Comparison of ENCODE assay signal across 1 mouse cellular context in the genomic region with DNA sequence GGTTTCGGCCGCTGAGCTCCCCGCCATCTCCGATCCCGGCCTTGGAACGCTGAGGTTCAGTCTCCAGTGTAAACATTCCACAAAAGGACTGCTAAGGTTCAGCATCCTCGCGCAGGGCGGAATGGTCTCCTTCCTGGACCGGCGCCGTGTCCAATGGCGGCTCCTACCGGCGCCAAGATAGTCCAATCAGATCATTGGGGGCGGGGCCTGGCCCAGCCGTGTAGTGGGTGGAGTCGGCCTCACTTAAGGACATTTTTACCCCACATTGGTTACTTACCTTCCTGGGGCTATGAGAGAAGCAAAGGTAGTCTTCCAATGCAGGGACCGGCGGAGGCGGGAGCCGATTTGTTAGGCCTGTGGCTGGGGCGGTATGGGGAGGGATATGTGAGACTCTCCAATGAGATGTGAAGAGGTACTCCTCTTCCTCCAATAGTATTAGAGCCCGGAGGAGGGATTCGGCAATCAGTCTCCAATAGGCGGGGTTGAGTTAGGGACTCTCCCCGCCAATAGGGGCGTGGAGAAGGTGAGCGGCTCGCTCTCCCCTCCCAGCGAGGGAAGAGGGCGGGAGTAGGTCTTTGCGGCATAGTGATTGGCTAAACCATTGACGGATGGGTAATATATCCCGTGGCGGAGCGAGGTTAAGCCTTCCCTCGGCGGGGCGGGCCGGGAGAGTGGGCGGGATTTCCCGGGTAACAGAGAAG.
A peak's percentile ranks its signal among the peaks of the same experiment; 100 is the strongest.
TF ChIP-seq lines count a peak whose summit lies in the region.

No protein-coding gene starts in this region.

TF ChIP-seq in MEL, 35 proteins besides CTCF, POLR2A, EP300 and RAD21 (continued from another document):
- TF ChIP-seq MAX (IDR thresholded peaks at IDR 0.05; ENCODE audit: low read length) (peak; percentile 34; the same call in 1 of the 2 replicates), HCFC1 (IDR thresholded peaks at IDR 0.05; ENCODE audit: low read depth, low read length) (0 out of 2 replicates have a peak, but pooled peaks have one; percentile 14), BHLHE40 (IDR thresholded peaks at IDR 0.05; ENCODE audit: borderline replicate concordance, low read depth, low read length) (no peak), ZKSCAN1 (IDR thresholded peaks at IDR 0.05; ENCODE audit: low read depth, low read length) (no peak), MYB (IDR thresholded peaks at IDR 0.05; ENCODE audit: low read depth, low read length) (no peak), POLR2AphosphoS2 (IDR thresholded peaks at IDR 0.05; ENCODE audit: low read length) (peak; percentile 26; the same call in 1 of the 2 replicates), USF1 (IDR thresholded peaks at IDR 0.05; ENCODE audit: low read depth, low read length) (no peak), ELF1 (IDR thresholded peaks at IDR 0.05; ENCODE audit: low read depth, low read length) (peak; percentile 80), NELFE (IDR thresholded peaks at IDR 0.05; ENCODE audit: low read depth, low read length) (peak; percentile 26; the same call in 1 of the 2 replicates), SIN3A (IDR thresholded peaks at IDR 0.05; ENCODE audit: low read length) (peak; percentile 81), MYC (IDR thresholded peaks at IDR 0.05; ENCODE audit: low read depth, low read length) (no peak), TAL1 (IDR thresholded peaks at IDR 0.05; ENCODE audit: low read length) (no peak), ZC3H11A (IDR thresholded peaks at IDR 0.05; ENCODE audit: low read depth, low read length) (no peak), E2F4 (IDR thresholded peaks at IDR 0.05; ENCODE audit: borderline replicate concordance, low read depth, low read length) (no peak), CHD2 (IDR thresholded peaks at IDR 0.05; ENCODE audit: low read length) (peak; percentile 65), MEF2A (IDR thresholded peaks at IDR 0.05; ENCODE audit: extremely low read depth, insufficient replicate concordance, low read depth, low read length, poor library complexity, severe bottlenecking) (no peak), JUND (IDR thresholded peaks at IDR 0.05; ENCODE audit: low read depth, low read length) (no peak), ZNF384 (IDR thresholded peaks at IDR 0.05; ENCODE audit: low read depth, low read length) (no peak), RCOR1 (IDR thresholded peaks at IDR 0.05; ENCODE audit: low read depth, low read length) (no peak), ZMIZ1 (IDR thresholded peaks at IDR 0.05; ENCODE audit: low read depth, low read length) (no peak), TCF12 (IDR thresholded peaks at IDR 0.05; ENCODE audit: low read depth, low read length) (no peak)
